Mouse (Mus musculus) activated CD4-positive, CD25-positive, alpha-beta regulatory T cell, adult 9 weeks (primary cell): ENCODE measurements around the gene Sgcb. TPM values are rescaled to one million over a fixed set of nuclear protein-coding genes. Genes with fewer than 3 reads are reported as not detected.

Experiments
- polyA plus RNA-seq: library from polyadenylated mRNA; unstranded; fragments of 100-300 nt; shearing (Covaris generic); gene quantifications from one replicate; pipeline ENCODE4 v1.2.1, GENCODE M21; 2017

Gene Sgcb
- polyA plus RNA-seq: 12.7 TPM

DNA sequence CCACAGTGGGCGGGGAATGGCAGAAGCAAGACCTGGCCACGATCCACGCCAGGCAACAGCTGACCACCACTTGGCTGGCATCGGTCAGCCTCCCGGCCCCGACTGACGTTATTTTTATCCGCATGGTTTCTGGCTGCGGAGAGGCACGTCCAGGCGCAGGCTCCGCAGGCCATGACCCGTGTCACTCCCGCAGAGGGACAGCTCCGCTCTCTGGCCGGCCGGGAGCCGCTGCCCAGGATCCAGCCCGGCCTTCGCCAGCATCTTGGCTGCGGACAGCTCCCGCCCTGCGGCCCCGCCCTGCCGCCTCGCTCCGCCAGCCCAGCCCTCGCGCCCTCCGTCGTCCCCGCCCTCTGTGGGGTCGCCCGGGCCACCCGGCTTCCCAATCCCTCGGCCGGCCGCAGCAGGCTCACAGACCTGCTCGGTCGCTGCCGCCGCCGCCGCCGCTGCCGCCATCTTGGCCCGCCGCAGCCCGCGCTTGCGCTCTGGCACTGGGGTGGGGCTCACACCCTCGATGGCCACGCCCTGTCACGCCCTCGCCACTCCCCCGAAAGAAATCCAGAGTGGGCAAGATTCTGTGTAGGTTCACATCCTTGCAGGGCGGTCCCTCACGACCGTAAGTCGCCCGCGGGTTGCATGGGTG is at the start of gene Sgcb:
Gene Sgcb, minus strand, starts transcription at position 530 of the 640 bp plus-strand sequence.

GRCm38 (mm10) chr5:73651061-73651854 is 3.7 kb upstream of the Sgcb start, which contains the start of gene Spata18:
Gene Spata18, plus strand, starts transcription at chr5:73651379.

DNA sequence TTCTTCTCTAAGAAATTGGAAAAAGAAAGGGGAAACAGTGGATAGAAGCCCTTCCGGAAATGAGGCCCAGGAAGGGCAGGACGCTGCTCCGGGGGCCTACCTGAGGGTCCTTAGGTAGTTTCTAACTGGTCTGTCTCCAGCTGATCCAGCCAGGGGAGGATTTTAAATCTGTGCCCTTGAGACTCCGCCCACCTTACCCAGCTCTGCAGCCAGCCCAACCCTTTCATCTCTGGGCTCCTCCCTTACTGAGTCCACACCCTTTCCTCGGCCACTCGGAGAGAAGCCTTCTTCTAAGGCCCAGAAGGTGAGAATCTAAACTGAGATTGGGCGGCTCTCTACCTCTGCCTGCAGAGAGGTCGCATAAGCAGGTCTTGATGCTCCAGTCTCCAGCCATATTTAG is 15.3 kb downstream of the Sgcb start, which contains the start of gene Lrrc66:
Gene Lrrc66, minus strand, starts transcription at position 236 of the 400 bp plus-strand sequence.

Other genes starting within 250 kb of the Sgcb start
- gene Cwh43, start 241.7 kb downstream of the Sgcb start, polyA plus RNA-seq: not detected
- gene Dcun1d4, start 166.8 kb downstream of the Sgcb start, polyA plus RNA-seq: 21.3 TPM
- gene Lrrc66, start 15.3 kb downstream of the Sgcb start, polyA plus RNA-seq: 0.84 TPM
- not detected for gene Spata18, start 3.6 kb upstream of the Sgcb start, polyA plus RNA-seq